Mouse (Mus musculus) neural tube, embryonic 14.5 days (tissue): ENCODE measurements around the gene Zkscan6. TPM values are rescaled to one million over a fixed set of nuclear protein-coding genes. Genes with fewer than 3 reads are reported as not detected.
A peak's percentile ranks its signal among the peaks of the same experiment; 100 is the strongest.

ENCODE experiments used
- ATAC-seq: fragments of 200-750 bp; cut with Nextera tagmentation; 2 replicates; pipeline ENCODE4 v1.8.0; 2017; ENCODE audit warnings: low read depth, mild to moderate bottlenecking, moderate TSS enrichment, moderate library complexity
- H3K27ac ChIP-seq: fragments of 300-500 bp; sonication (generic); 2 replicates; pipeline ENCODE4 v1.5.1; 2014; ENCODE audit warnings: low read depth, mild to moderate bottlenecking, control low read depth, low read length, moderate library complexity, mixed read lengths
- H3K27me3 ChIP-seq: fragments of 300-500 bp; sonication (generic); 2 replicates; pipeline ENCODE4 v1.6.1; 2014; ENCODE audit warnings: low read length; ENCODE audit not compliant: control insufficient read depth, insufficient read depth
- H3K36me3 ChIP-seq: fragments of 300-500 bp; sonication (generic); 2 replicates; pipeline ENCODE4 v1.6.1; 2014; ENCODE audit warnings: low read length, mixed read lengths; ENCODE audit not compliant: control insufficient read depth, insufficient read depth
- H3K4me1 ChIP-seq: fragments of 300-500 bp; sonication (generic); 2 replicates; pipeline ENCODE4 v1.6.1; 2014; ENCODE audit warnings: low read length; ENCODE audit not compliant: control insufficient read depth, insufficient read depth
- H3K4me2 ChIP-seq: fragments of 300-500 bp; sonication (generic); 2 replicates; pipeline ENCODE4 v1.6.1; 2014; ENCODE audit warnings: mild to moderate bottlenecking, low read depth, low read length, control low read depth
- H3K4me3 ChIP-seq: fragments of 300-500 bp; sonication (generic); 2 replicates; pipeline ENCODE4 v1.5.1; 2014; ENCODE audit warnings: low read depth, low read length, control low read depth, mixed read lengths
- H3K9ac ChIP-seq: fragments of 300-500 bp; sonication (generic); replicated peaks from 2 replicates; pipeline ENCODE4 v1.6.1; 2014; ENCODE audit warnings: low read depth, mild to moderate bottlenecking, control low read depth, low read length, mixed read lengths
- H3K9me3 ChIP-seq: fragments of 300-500 bp; sonication (generic); 2 replicates; pipeline ENCODE4 v1.6.1; 2016; ENCODE audit warnings: low read length; ENCODE audit not compliant: control insufficient read depth
- WGBS: fragments of 180-500 bp; shearing (Covaris S2); extraction: QIAGEN DNeasy Blood & Tissue Kit; methylation state at CpG from one replicate; pipeline ENCODE4 v1.1.7; 2014; 5-methylcytosine and 5-hydroxymethylcytosine counted together
- polyA plus RNA-seq: library from polyadenylated mRNA; unstranded; fragments of >200 nt; fragmentation: Nextera tagmentation; extraction: Ambion mirVana; gene quantifications from 2 replicates; pipeline ENCODE4 v1.2.1, GENCODE M21; 2014

Zkscan6 gene
- polyA plus RNA-seq, 1 experiment from 2014 or later: 17.7 TPM

DNA sequence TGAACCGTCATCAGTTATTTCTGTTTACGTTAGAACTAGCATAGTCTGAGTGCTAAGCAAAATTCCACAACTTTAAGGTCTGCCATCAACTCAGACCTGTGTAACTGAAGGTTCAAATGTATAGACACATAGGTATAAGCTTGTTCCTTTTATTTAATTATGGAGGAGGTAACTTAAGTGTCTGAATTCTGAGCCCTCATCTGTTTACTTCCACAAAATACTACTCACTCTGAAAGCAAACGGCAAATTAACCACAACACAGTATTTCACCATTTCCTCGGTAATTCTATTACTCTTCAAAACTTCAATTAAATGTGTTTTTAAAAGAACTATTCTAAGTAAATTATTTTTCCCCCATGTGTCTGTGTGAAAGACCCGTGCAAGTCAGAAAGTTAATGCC is 29.2 kb upstream of the Zkscan6 start:
- 0 out of 2 replicates have a peak, but pooled peaks cover 5% of the 10 kb centered on the region for H3K36me3 ChIP-seq
- no peak overlapping the region for H3K27ac ChIP-seq
- no peak overlapping the region for H3K9ac ChIP-seq
- no peaks in the 10 kb centered on the region for H3K4me1 ChIP-seq
- H3K4me2 ChIP-seq: no peak overlapping the region
- no peaks in the 10 kb centered on the region for H3K9me3 ChIP-seq
- ATAC-seq: no peak
- H3K27me3 ChIP-seq: no peaks in the 10 kb centered on the region
- H3K4me3 ChIP-seq: no peak overlapping the region
- 88% methylated on average over 5 of the region's 5 CpGs for whole genome bisulfite sequencing

- H3K27me3 ChIP-seq: no peaks in the 10 kb centered on the region
- no peak overlapping the region for H3K27ac ChIP-seq
- no peak overlapping the region for H3K4me3 ChIP-seq
- 0 out of 2 replicates have a peak, but pooled peaks cover 5% of the 10 kb centered on the region for H3K36me3 ChIP-seq
- no peaks in the 10 kb centered on the region for H3K9me3 ChIP-seq
- no peaks in the 10 kb centered on the region for H3K4me1 ChIP-seq
- ATAC-seq: no peak
- 74% methylated on average over 1 of the region's 1 CpGs for WGBS
- H3K4me2 ChIP-seq: no peak overlapping the region
- no peak overlapping the region for H3K9ac ChIP-seq
These were observed 27.9 kb upstream of the Zkscan6 start for GRCm38 (mm10) chr11:65779066-65779465.

GRCm38 (mm10) chr11:65779578-65779977 is 27.4 kb upstream of the Zkscan6 start:
- Histone ChIP-seq H3K4me2 (no peak overlapping the region), H3K4me1 (no peaks in the 10 kb centered on the region), H3K27ac (no peak overlapping the region), H3K27me3 (no peaks in the 10 kb centered on the region), H3K9ac (no peak overlapping the region), H3K9me3 (no peaks in the 10 kb centered on the region), H3K36me3 (0 out of 2 replicates have a peak, but pooled peaks cover 5% of the 10 kb centered on the region), H3K4me3 (no peak overlapping the region)
- no peak for ATAC-seq
- 100% methylated on average over 1 of the region's 1 CpGs for WGBS

DNA sequence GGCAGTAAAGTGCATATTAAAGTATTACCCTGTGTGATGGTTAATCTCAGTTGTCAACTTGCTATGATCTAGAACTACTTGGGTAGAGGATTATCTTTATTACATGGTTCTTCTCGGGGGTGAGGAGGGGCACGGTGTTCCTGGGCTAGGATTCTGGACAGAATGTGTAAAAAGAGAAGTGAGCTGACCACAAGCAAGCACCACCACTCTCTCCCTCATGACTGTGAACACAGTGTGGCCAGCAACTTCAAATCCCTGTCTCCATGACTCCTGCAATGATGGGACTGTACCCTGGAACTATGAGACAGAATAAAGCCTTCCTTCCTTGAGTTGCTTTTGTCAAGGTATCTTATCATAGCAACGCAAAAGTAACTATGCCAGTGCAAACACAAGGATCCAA is 25.4 kb upstream of the Zkscan6 start:
- 0 out of 2 replicates have a peak, but pooled peaks cover 5% of the 10 kb centered on the region for H3K36me3 ChIP-seq
- H3K4me2 ChIP-seq: no peak overlapping the region
- 91% methylated on average over 3 of the region's 3 CpGs for WGBS
- no peaks in the 10 kb centered on the region for H3K27me3 ChIP-seq
- no peak overlapping the region for H3K9ac ChIP-seq
- no peaks in the 10 kb centered on the region for H3K9me3 ChIP-seq
- peaks cover 8% of the 10 kb centered on the region for H3K4me1 ChIP-seq
- no peak overlapping the region for H3K27ac ChIP-seq
- ATAC-seq: no peak
- no peak overlapping the region for H3K4me3 ChIP-seq

GRCm38 (mm10) chr11:65786160-65786559 is 20.8 kb upstream of the Zkscan6 start:
- Histone ChIP-seq H3K27me3 (no peaks in the 10 kb centered on the region), H3K4me1 (peaks cover 15% of the 10 kb centered on the region), H3K9me3 (no peaks in the 10 kb centered on the region), H3K9ac (no peak overlapping the region), H3K36me3 (no peaks in the 10 kb centered on the region), H3K4me2 (peak overlapping the region; percentile 78), H3K4me3 (peak overlapping the region; percentile 79; the same call in 1 of the 2 replicates), H3K27ac (no peak overlapping the region)
- no peak for ATAC-seq
- 96% methylated on average over 2 of the region's 2 CpGs for WGBS

- H3K4me2 ChIP-seq: peak overlapping the region; percentile 78
- peak overlapping the region; percentile 79 for H3K4me3 ChIP-seq
- peak; percentile 87 for ATAC-seq
- H3K4me1 ChIP-seq: peaks cover 15% of the 10 kb centered on the region
- no peaks in the 10 kb centered on the region for H3K9me3 ChIP-seq
- peak overlapping the region; percentile 89 for H3K27ac ChIP-seq
- WGBS: under 1% methylated on average over 48 of the region's 71 CpGs
- H3K36me3 ChIP-seq: no peaks in the 10 kb centered on the region
- no peaks in the 10 kb centered on the region for H3K27me3 ChIP-seq
- H3K9ac ChIP-seq: peak overlapping the region; percentile 96
These were observed 19.4 kb upstream of the Zkscan6 start for GRCm38 (mm10) chr11:65787421-65788151.

- peak; percentile 100 for ATAC-seq
- H3K4me1 ChIP-seq: peaks cover 15% of the 10 kb centered on the region
- peak within 1 kb of the TSS; percentile 96 for H3K9ac ChIP-seq
- peak within 1 kb of the TSS; percentile 78 for H3K4me2 ChIP-seq
- H3K36me3 ChIP-seq: no peaks in the 10 kb centered on the region
- under 1% methylated on average over 29 of the region's 36 CpGs for WGBS
- no peaks in the 10 kb centered on the region for H3K9me3 ChIP-seq
- H3K27ac ChIP-seq: peak within 1 kb of the TSS; percentile 89
- H3K4me3 ChIP-seq: peak within 1 kb of the TSS; percentile 79
- H3K27me3 ChIP-seq: no peaks in the 10 kb centered on the region
These were observed 18.8 kb upstream of the Zkscan6 start, which contains the start of gene Map2k4 for GRCm38 (mm10) chr11:65788154-65788553. Gene Map2k4 (minus strand): TSS chr11:65788297.

GRCm38 (mm10) chr11:65794428-65795219 is 12.4 kb upstream of the Zkscan6 start:
- no peak for ATAC-seq

GRCm38 (mm10) chr11:65795896-65796295 is 11.1 kb upstream of the Zkscan6 start:
- Histone ChIP-seq H3K27me3 (no peaks in the 10 kb centered on the region), H3K4me2 (no peak overlapping the region), H3K4me1 (no peaks in the 10 kb centered on the region), H3K9ac (no peak overlapping the region), H3K36me3 (no peaks in the 10 kb centered on the region), H3K9me3 (no peaks in the 10 kb centered on the region), H3K4me3 (no peak overlapping the region), H3K27ac (no peak overlapping the region)
- ATAC-seq: no peak
- 55% methylated on average over 1 of the region's 1 CpGs for WGBS

More at GRCm38 (mm10) chr11:65794428-65795219, 12.4 kb upstream of the Zkscan6 start:
- H3K9ac ChIP-seq: no peak overlapping the region
- no peak overlapping the region for H3K4me3 ChIP-seq
- H3K9me3 ChIP-seq: no peaks in the 10 kb centered on the region
- H3K27me3 ChIP-seq: no peaks in the 10 kb centered on the region
- H3K36me3 ChIP-seq: no peaks in the 10 kb centered on the region
- WGBS: 84% methylated on average over 10 of the region's 10 CpGs
- no peaks in the 10 kb centered on the region for H3K4me1 ChIP-seq
- H3K27ac ChIP-seq: no peak overlapping the region
- H3K4me2 ChIP-seq: no peak overlapping the region
